Mouse (Mus musculus) liver, adult 2 months (tissue): Measurements from ENCODE around the gene Kirrel3.

ENCODE experiments used
- CTCF ChIP-seq: fragments of 200-500 bp; IDR thresholded peaks from 2 replicates; pipeline ENCODE4 v1.5.1; 2011; ENCODE audit warnings: low read depth, low read length, control low read depth
- POLR2A ChIP-seq: fragments of 200-500 bp; IDR thresholded peaks from 2 replicates; pipeline ENCODE4 v1.6.1; 2011; ENCODE audit warnings: low read length, control low read depth; ENCODE audit not compliant: insufficient read depth; ENCODE audit errors: extremely low read depth

DNA sequence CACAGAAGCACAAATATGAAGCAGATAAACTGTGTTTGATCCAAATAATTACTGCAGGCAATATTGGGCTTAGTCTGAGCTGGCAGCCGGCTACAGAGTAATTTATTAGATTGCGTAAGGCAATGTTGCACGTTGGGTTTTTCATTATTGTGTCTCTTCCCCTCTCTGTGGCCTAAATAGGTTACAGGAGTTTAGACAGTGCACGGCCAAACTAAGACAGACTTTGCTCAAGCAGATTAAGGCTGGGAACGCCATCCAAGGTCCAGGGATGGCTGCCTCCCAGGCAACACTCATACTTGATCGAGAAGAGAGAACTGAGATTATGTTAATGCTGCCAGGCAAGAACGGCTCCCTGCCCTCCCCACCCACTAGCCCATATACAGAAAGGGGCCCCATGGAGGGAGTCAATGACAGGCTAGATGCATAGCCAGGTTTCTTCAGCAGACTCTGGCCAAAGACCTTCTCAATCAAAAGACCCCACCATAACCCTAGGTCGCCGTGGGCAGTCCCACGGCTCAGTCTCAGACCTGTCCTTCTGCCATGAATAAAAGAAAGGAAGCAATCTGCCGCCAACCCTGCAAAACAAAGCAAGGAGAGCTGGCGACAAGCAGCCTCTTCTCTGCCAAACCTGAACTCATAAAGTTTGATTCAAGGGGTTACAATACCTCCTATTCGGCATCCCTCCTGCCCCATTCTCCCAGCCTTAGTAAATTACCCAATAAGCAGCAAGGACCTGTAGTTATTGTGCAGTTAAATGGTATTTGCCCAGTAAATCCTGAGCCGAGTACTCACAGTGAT is 437.6 kb downstream of the Kirrel3 start:
- TF ChIP-seq CTCF (no peak), POLR2A (no peak)
